Mouse (Mus musculus) intestine, embryonic 15.5 days (tissue): ENCODE data around the gene Id3. TPM values are rescaled to one million over a fixed set of nuclear protein-coding genes. Genes with fewer than 3 reads are reported as not detected.
A peak's percentile ranks its signal among the peaks of the same experiment; 100 is the strongest.

ENCODE experiments used
- ATAC-seq: fragments of 200-750 bp; cut with Nextera tagmentation; 2 replicates; pipeline ENCODE4 v1.8.0; 2017; ENCODE audit warnings: moderate TSS enrichment, moderate library complexity
- H3K27ac ChIP-seq: fragments of 300-500 bp; sonication (generic); 2 replicates; pipeline ENCODE4 v1.5.1; 2015; ENCODE audit warnings: mild to moderate bottlenecking, inconsistent platforms
- H3K27me3 ChIP-seq: fragments of 300-500 bp; sonication (generic); replicated peaks from 2 replicates; pipeline ENCODE4 v1.6.1; 2015; ENCODE audit warnings: inconsistent platforms
- H3K36me3 ChIP-seq: fragments of 300-500 bp; sonication (generic); 2 replicates; pipeline ENCODE4 v1.6.1; 2015; ENCODE audit warnings: inconsistent platforms
- H3K4me1 ChIP-seq: fragments of 300-500 bp; sonication (generic); replicated peaks from 2 replicates; pipeline ENCODE4 v1.6.1; 2015; ENCODE audit warnings: inconsistent platforms
- H3K4me2 ChIP-seq: fragments of 300-500 bp; sonication (generic); replicated peaks from 2 replicates; pipeline ENCODE4 v1.6.1; 2015; ENCODE audit warnings: mild to moderate bottlenecking, inconsistent platforms
- H3K4me3 ChIP-seq: fragments of 300-500 bp; sonication (generic); replicated peaks from 2 replicates; pipeline ENCODE4 v1.5.1; 2015; ENCODE audit warnings: inconsistent platforms
- H3K9ac ChIP-seq: fragments of 300-500 bp; sonication (generic); 2 replicates; pipeline ENCODE4 v1.6.1; 2015; ENCODE audit warnings: inconsistent platforms
- H3K9me3 ChIP-seq: fragments of 300-500 bp; sonication (generic); 2 replicates; pipeline ENCODE4 v1.6.1; 2016; ENCODE audit warnings: inconsistent platforms
- WGBS: fragments of 180-500 bp; shearing (Covaris S2); methylation state at CpG from one replicate; pipeline ENCODE4 v1.1.7; 2015; 5-methylcytosine and 5-hydroxymethylcytosine counted together
- polyA plus RNA-seq: library from polyadenylated mRNA; unstranded; fragments of >200 nt; fragmentation: Nextera tagmentation; extraction: Ambion mirVana; gene quantifications from 2 replicates; pipeline ENCODE4 v1.2.1, GENCODE M21; 2015

Gene Id3
- polyA plus RNA-seq, 1 experiment from 2014 or later, result 285 TPM

DNA sequence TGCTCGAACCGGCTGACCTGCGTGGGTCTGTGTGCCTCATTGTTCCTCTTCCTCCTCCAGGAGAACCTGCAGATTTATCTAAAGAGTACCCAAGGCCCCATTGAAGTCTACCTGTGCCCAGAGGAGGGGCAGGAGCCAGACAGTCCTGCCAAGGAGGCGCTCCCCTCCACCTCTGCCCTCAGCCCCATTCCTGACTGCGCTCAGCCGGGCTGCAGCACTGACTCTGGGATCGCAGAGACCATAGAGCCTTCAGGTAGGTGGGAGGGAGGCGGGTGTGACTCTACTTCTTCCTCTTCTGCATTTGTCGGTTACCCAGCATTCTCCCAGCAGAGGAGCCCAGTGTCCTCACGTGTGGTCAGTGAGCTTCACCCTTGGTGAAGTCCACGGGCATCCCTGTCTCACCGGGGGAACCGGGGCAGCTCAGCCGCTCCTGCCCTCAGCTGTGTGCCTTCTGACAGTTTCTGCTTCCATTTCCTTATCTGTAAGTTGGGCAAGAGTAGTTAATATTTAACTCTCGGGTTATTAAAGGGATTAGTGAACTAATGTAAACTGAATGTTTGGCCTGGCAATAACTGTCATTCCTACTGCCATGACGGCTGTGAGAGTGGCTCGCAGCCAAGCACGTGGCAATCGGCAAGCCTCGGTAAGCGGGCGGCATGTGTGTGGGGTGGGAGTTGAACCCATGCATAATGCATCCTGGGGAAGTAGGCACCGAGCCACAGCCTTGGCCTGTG lies 43.6 kb downstream of the Id3 start:
- Histone ChIP-seq H3K36me3 (0 out of 2 replicates have a peak, but pooled peaks cover 4% of the 10 kb centered on the region), H3K27ac (peak overlapping the region; percentile 76), H3K27me3 (no peaks in the 10 kb centered on the region), H3K9me3 (no peaks in the 10 kb centered on the region), H3K9ac (peak overlapping the region; percentile 11; the same call in 1 of the 2 replicates), H3K4me2 (peak overlapping the region; percentile 49), H3K4me3 (peak overlapping the region; percentile 19; the same call in 1 of the 2 replicates), H3K4me1 (0 out of 2 replicates have a peak, but pooled peaks cover 20% of the 10 kb centered on the region)
- ATAC-seq, result peak; percentile 84
- 62% methylated on average over 23 of the region's 23 CpGs for WGBS

GRCm38 (mm10) chr4:136188973-136189737 lies 45.9 kb downstream of the Id3 start:
- WGBS, result 82% methylated on average over 6 of the region's 6 CpGs
- Histone ChIP-seq H3K4me2 (no peak overlapping the region), H3K36me3 (peaks cover 8% of the 10 kb centered on the region; the same call in 1 of the 2 replicates), H3K4me3 (no peak overlapping the region), H3K27me3 (no peaks in the 10 kb centered on the region), H3K9me3 (no peaks in the 10 kb centered on the region), H3K9ac (no peak overlapping the region), H3K4me1 (0 out of 2 replicates have a peak, but pooled peaks cover 23% of the 10 kb centered on the region), H3K27ac (no peak overlapping the region)
- ATAC-seq, result peak; percentile 41; the same call in 1 of the 2 replicates

- H3K9me3 ChIP-seq, result no peaks in the 10 kb centered on the region
- no peak overlapping the region for H3K4me3 ChIP-seq
- H3K9ac ChIP-seq, result no peak overlapping the region
- peaks cover 8% of the 10 kb centered on the region; the same call in 1 of the 2 replicates for H3K36me3 ChIP-seq
- H3K27ac ChIP-seq, result no peak overlapping the region
- H3K27me3 ChIP-seq, result no peaks in the 10 kb centered on the region
- H3K4me2 ChIP-seq, result no peak overlapping the region
- peak; percentile 56 for ATAC-seq
- 0 out of 2 replicates have a peak, but pooled peaks cover 23% of the 10 kb centered on the region for H3K4me1 ChIP-seq
- WGBS, result 75% methylated on average over 8 of the region's 8 CpGs
Measured at GRCm38 (mm10) chr4:136189912-136190311, 46.6 kb downstream of the Id3 start.

GRCm38 (mm10) chr4:136193571-136193970 lies 50.3 kb downstream of the Id3 start:
- ATAC-seq, result no peak
- Histone ChIP-seq H3K9me3 (no peaks in the 10 kb centered on the region), H3K27me3 (no peaks in the 10 kb centered on the region), H3K4me1 (peaks cover 15% of the 10 kb centered on the region; the same call in 1 of the 2 replicates), H3K36me3 (peaks cover 6% of the 10 kb centered on the region; the same call in 1 of the 2 replicates), H3K4me2 (no peak overlapping the region), H3K27ac (no peak overlapping the region), H3K4me3 (no peak overlapping the region), H3K9ac (no peak overlapping the region)
- WGBS, result 65% methylated on average over 3 of the region's 3 CpGs

DNA sequence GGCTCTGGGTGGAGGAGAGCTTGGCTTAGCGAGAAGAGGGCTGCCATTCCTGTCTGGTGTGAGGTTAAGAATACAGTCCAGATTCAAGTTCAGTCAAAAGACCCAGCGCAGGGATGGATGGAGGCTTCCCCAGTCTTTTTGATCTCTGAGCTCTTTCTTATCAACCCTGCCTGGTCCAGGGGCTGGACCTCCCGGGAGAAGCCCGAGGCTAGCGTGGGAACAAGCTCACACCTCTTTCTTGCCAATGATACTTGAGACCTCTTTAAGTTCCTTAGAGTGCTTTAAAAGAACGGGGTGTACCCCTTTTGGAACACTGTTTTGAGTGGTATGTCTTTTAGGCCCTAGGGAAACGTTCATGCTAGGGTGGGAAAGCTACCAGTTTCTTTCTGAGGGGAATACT lies 51.7 kb downstream of the Id3 start:
- H3K27ac ChIP-seq, result no peak overlapping the region
- H3K27me3 ChIP-seq, result no peaks in the 10 kb centered on the region
- H3K4me1 ChIP-seq, result peaks cover 9% of the 10 kb centered on the region; the same call in 1 of the 2 replicates
- 57% methylated on average over 7 of the region's 7 CpGs for WGBS
- H3K9ac ChIP-seq, result no peak overlapping the region
- no peak overlapping the region for H3K4me3 ChIP-seq
- H3K4me2 ChIP-seq, result no peak overlapping the region
- H3K36me3 ChIP-seq, result peaks cover 4% of the 10 kb centered on the region; the same call in 1 of the 2 replicates
- ATAC-seq, result no peak
- no peaks in the 10 kb centered on the region for H3K9me3 ChIP-seq

Other genes starting within 250 kb of the Id3 start
- gene Cnr2, start 248.1 kb upstream of the Id3 start, polyA plus RNA-seq, result 0.28 and 0.42 TPM in 2 replicates
- 134 and 154 TPM in 2 replicates for gene Fuca1, start 222.8 kb upstream of the Id3 start, polyA plus RNA-seq
- 105 and 113 TPM in 2 replicates for gene Hmgcl, start 197.0 kb upstream of the Id3 start, polyA plus RNA-seq
- 82.5 and 108 TPM in 2 replicates for gene Gale, start 179.8 kb upstream of the Id3 start, polyA plus RNA-seq
- 99.4 and 108 TPM in 2 replicates for gene Lypla2, start 170.9 kb upstream of the Id3 start, polyA plus RNA-seq
- gene Pithd1, start 156.2 kb upstream of the Id3 start, polyA plus RNA-seq, result 51.6 TPM in 2 replicates
- gene Eloa, start 121.7 kb upstream of the Id3 start, polyA plus RNA-seq, result 34.3 and 34.4 TPM in 2 replicates
- 464 and 472 TPM in 2 replicates for gene Rpl11, start 90.1 kb upstream of the Id3 start, polyA plus RNA-seq
- 8.1 and 9.8 TPM in 2 replicates for gene E2f2, start 28.9 kb downstream of the Id3 start, polyA plus RNA-seq
- 4.6 and 5.4 TPM in 2 replicates for gene Asap3, start 62.9 kb downstream of the Id3 start, polyA plus RNA-seq
- 18.3 and 19.0 TPM in 2 replicates for gene Tcea3, start 104.2 kb downstream of the Id3 start, polyA plus RNA-seq
- gene Zfp46, start 141.2 kb downstream of the Id3 start, polyA plus RNA-seq, result 16.0 and 16.8 TPM in 2 replicates
- gene Hnrnpr, start 167.4 kb downstream of the Id3 start, polyA plus RNA-seq, result 128 and 129 TPM in 2 replicates